Mouse (Mus musculus) lung, postnatal 0 days (tissue): ENCODE results near the gene Gm49361.

Source experiments
- CTCF ChIP-seq: IDR thresholded peaks from 2 replicates; pipeline ENCODE4 v1.5.1; 2016; ENCODE audit warnings: antibody characterized with exemption, mild to moderate bottlenecking
- EP300 ChIP-seq: IDR thresholded peaks from 2 replicates; pipeline ENCODE4 v1.6.1; 2016; ENCODE audit warnings: antibody characterized with exemption, mild to moderate bottlenecking, control low read depth

DNA sequence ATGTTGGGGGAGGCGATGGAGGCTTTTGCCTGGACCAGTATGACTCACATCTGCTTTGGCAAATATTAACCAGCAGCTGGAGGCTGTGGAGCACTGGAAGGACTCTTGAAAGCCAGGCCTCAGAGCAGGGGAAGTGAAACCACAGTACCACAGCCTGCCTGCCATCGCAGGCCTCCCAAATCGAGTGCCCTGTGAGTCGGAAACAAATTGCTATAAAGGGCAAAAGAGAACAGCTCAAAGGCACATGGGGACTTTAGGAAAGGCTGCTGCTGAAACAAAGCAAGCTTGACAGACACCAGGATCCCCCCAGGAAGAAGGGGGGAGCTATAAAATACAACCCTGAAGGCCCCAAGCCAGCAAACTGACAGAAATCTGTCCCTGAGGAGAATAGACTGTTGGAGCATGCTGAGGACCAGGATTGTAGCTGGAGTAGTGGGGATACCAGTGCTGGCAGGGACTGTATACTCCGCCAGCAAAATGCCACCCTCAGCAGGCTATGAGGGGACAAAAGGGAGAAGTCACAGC lies 15.9 kb downstream of the Gm49361 start:
- TF ChIP-seq EP300 (no peak), CTCF (no peak)
